8 mouse cellular contexts compared by ENCODE assay signal in the genomic region with DNA sequence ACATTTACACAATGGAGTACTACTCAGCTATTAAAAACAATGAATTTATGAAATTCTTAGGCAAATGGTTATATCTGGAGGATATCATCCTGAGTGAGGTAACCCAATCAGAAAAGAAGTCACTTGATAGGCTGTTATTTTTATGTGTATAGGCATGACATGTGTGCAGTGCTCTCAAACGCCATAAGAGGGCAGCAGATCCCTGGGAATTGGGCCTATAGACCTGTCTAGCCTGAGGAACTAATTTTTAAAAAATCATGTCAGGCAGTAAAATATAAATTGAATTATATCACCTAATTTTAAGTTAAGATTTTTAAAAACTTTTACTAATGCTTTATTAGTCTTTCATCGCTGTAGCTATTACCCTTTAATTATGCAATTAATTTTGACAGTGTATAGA. TPM values are rescaled to one million over a fixed set of nuclear protein-coding genes. Genes with fewer than 3 reads are reported as not detected.
DNase-seq lines count a peak whose midpoint lies in the region; ATAC-seq and TF ChIP-seq lines count a peak whose summit lies in the region.
"Not testable (repeated sequence)": the region's sequence is repeated elsewhere in the genome, so short reads cannot be mapped to it uniquely, and the experiment has no call there.

No protein-coding gene starts in this region.

- H3K9me3 ChIP-seq in hindbrain, embryonic 14.5 days (ENCODE audit: control insufficient read depth, low read length) = not testable (repeated sequence)

- ATAC-seq in hindbrain, embryonic 14.5 days (ENCODE audit: low FRiP score) = not testable (repeated sequence)

- DNase-seq in ES-CJ7 (ENCODE audit: low read depth, low spot score) = peak; percentile 53
- peak; percentile 65 for DNase-seq in hindbrain, embryonic 14.5 days (ENCODE audit: low spot score)
- DNase-seq in layer of hippocampus, postnatal 36 days = peak; percentile 12 to 23
- peak; percentile 27 for DNase-seq in lung, postnatal 25 days (ENCODE audit: low spot score)
- peak; percentile 51 for DNase-seq in retina, postnatal 7 days (ENCODE audit: low read depth, low spot score)
- peak; percentile 64 for DNase-seq in thymus, postnatal 25 days

- H3K4me1 ChIP-seq in bone marrow, adult 2 months (ENCODE audit: control insufficient read depth, insufficient read depth, low read length); embryonic fibroblast, embryonic 13.5 days (ENCODE audit: control insufficient read depth, insufficient read depth, low read length); hindbrain, embryonic 14.5 days (replicated peaks; ENCODE audit: control insufficient read depth, insufficient read depth, low read length): not testable (repeated sequence)

- H3K9ac ChIP-seq in hindbrain, embryonic 14.5 days = not testable (repeated sequence)

- not testable (repeated sequence) for H3K27me3 ChIP-seq in hindbrain, embryonic 14.5 days (ENCODE audit: control insufficient read depth, insufficient read depth, low read length)

- H3K4me3 ChIP-seq in bone marrow, adult 2 months (replicated peaks; ENCODE audit: control insufficient read depth, low read depth, low read length); embryonic fibroblast, embryonic 13.5 days (ENCODE audit: insufficient read depth, low read length); hindbrain, embryonic 14.5 days (replicated peaks; ENCODE audit: low read length): not testable (repeated sequence)

- TF ChIP-seq CTCF in bone marrow, adult 2 months (IDR thresholded peaks at IDR 0.05; ENCODE audit: control insufficient read depth, insufficient read depth, low read length) = peak; percentile 61
- peak; percentile 34; the same call in 1 of the 2 replicates for TF ChIP-seq CTCF in embryonic fibroblast, embryonic 13.5 days (IDR thresholded peaks at IDR 0.05; ENCODE audit: borderline replicate concordance, insufficient read depth, low read length)

- not testable (repeated sequence) for TF ChIP-seq POLR2A in bone marrow, adult 2 months (IDR thresholded peaks at IDR 0.05; ENCODE audit: borderline replicate concordance, control insufficient read depth, low read depth, low read length); embryonic fibroblast, embryonic 13.5 days (IDR thresholded peaks at IDR 0.05; ENCODE audit: low read depth, low read length)

- H3K36me3 ChIP-seq in hindbrain, embryonic 14.5 days (replicated peaks; ENCODE audit: control insufficient read depth, insufficient read depth) = not testable (repeated sequence)

- H3K27ac ChIP-seq in bone marrow, adult 2 months (ENCODE audit: control insufficient read depth, insufficient read depth, low read depth, low read length, poor library complexity); embryonic fibroblast, embryonic 13.5 days (ENCODE audit: insufficient read depth, low read length); hindbrain, embryonic 14.5 days: not testable (repeated sequence)

- 52% methylated on average over 2 of the region's 2 CpGs for WGBS in bone marrow, adult 2 months
- WGBS in hindbrain, embryonic 14.5 days = 52% methylated on average over 2 of the region's 2 CpGs

- H3K4me2 ChIP-seq in hindbrain, embryonic 14.5 days (replicated peaks) = not testable (repeated sequence)

RNA-seq across cellular contexts. Expression of gene Dpy30, which starts 4.4 kb away (rescaled TPM):
- 78.1 and 83.6 TPM in 2 replicates for polyA plus RNA-seq in bone marrow, adult 2 months (2011; ENCODE audit: insufficient read depth, insufficient read length, low replicate concordance, missing spikeins)
- 62.6 and 66.2 TPM in 2 replicates for polyA plus RNA-seq in embryonic fibroblast, embryonic 13.5 days (2011; ENCODE audit: insufficient read length, low read depth, missing spikeins)
- 208 and 218 TPM in 2 replicates for polyA plus RNA-seq in hindbrain, embryonic 14.5 days (2014; fragmentation: Nextera tagmentation; extraction: Ambion mirVana)
- 10 to 100 TPM; 50.9 to 54.4 TPM for total RNA-seq in layer of hippocampus, postnatal 36 days (2021)

RNA-seq across cellular contexts. Expression of gene Spast, which starts 10.6 kb away (rescaled TPM):
- 9.6 and 9.7 TPM in 2 replicates for polyA plus RNA-seq in bone marrow, adult 2 months (2011; ENCODE audit: insufficient read depth, insufficient read length, low replicate concordance, missing spikeins)
- 25.2 and 32.6 TPM in 2 replicates for polyA plus RNA-seq in embryonic fibroblast, embryonic 13.5 days (2011; ENCODE audit: insufficient read length, low read depth, missing spikeins)
- 54.1 and 54.4 TPM in 2 replicates for polyA plus RNA-seq in hindbrain, embryonic 14.5 days (2014; fragmentation: Nextera tagmentation; extraction: Ambion mirVana)
- 10 to 100 TPM; 59.2 to 60.5 TPM for total RNA-seq in layer of hippocampus, postnatal 36 days (2021)

RNA-seq across cellular contexts. Expression of gene Memo1, which starts 32.8 kb away (rescaled TPM):
- polyA plus RNA-seq in bone marrow, adult 2 months (2011; ENCODE audit: insufficient read depth, insufficient read length, low replicate concordance, missing spikeins) = 65.0 and 101 TPM in 2 replicates
- 111 and 114 TPM in 2 replicates for polyA plus RNA-seq in embryonic fibroblast, embryonic 13.5 days (2011; ENCODE audit: insufficient read length, low read depth, missing spikeins)
- 61.0 and 61.9 TPM in 2 replicates for polyA plus RNA-seq in hindbrain, embryonic 14.5 days (2014; fragmentation: Nextera tagmentation; extraction: Ambion mirVana)
- 10 to 100 TPM; 50.0 to 50.2 TPM for total RNA-seq in layer of hippocampus, postnatal 36 days (2021)
